Mouse (Mus musculus): ENCODE data around the gene Ccz1. TPM values are rescaled to one million over a fixed set of nuclear protein-coding genes. Genes with fewer than 3 reads are reported as not detected.

Gene Ccz1
- total RNA-seq, 1 experiment from 2014 or later: 81.7 TPM

DNA sequence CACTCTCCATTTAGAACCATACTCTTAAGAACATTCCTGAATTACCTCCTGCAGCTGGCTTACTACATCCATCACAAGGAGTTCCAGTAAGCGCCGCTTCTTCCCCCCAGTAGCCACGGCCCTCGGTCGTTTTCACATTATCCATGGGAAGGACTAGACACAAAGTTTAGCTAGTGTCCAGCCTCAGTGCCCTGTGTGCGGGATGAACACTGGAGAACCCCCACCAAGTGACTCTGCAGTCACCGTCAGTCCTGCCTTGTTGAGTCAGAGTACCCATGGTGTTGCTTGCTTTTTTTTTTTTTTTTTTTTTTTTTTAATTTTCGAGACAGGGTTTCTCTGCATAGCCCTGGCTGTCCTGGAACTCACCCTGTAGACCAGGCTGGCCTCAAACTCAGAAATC lies 53.5 kb downstream of the Ccz1 start:
- no peak for ATAC-seq (replicated peaks; ENCODE audit: insufficient number of reproducible peaks, low FRiP score, low TSS enrichment, poor library complexity, severe bottlenecking)

DNA sequence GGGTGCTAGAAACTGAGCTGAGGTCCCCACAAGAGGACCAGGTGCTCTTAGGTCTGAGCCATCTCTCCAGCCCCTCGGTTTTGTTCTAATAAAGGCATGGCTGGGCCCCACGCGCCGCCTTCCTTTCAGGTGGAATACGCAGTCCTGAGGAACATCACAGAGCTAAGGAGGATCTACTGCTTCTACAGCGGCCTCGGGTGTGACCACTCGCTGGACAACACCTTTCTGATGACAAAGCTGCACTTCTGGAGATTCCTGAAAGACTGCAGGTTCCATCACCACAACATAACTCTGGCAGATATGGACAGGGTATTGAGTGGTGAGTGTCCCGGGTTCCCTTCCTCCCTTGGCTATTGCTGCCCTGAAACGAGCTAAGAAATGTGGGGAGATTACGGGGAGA lies 55.1 kb downstream of the Ccz1 start:
- ATAC-seq (replicated peaks; ENCODE audit: insufficient number of reproducible peaks, low FRiP score, low TSS enrichment, poor library complexity, severe bottlenecking): no peak

DNA sequence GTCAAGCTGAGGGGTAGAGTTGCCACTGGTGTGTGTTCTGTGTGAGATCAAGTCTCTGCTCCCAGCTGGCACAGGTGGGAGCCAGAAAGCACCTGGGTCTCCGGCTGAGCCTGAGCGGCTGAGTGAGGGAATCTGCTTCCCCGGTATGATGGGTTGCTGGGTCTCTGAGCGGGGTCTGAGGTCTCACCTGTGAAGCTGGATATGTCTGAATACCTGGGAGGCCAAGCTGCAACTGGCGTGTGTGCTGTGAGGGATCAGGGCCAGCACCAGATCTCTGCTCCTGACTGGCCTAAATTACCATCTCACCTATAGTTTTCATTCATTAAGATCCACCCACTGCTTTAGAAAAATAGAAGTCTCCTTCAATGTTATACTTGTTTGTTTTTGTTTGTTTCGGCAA lies 57.6 kb downstream of the Ccz1 start:
- no peak for ATAC-seq (replicated peaks; ENCODE audit: insufficient number of reproducible peaks, low FRiP score, low TSS enrichment, poor library complexity, severe bottlenecking)

DNA sequence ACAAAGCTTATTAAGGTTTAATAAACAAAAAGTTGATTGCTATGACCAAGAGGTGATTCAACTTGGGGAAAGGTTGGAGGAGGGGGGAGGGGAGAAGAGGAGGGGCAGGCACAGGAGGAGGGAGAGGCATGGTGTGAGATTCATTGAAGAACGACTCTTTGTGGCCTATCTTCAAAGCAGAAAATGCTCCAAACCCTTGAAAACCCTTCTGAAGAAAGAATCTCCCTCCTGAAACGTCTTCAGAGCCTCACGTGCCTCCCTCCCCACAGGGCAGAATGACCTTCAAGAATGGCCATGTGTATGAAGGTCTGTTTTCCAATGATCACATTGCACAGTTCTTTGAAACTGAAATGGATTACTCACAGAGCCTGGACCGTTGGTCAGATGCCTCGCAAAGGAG lies 64.7 kb downstream of the Ccz1 start:
- no peak for ATAC-seq (replicated peaks; ENCODE audit: insufficient number of reproducible peaks, low FRiP score, low TSS enrichment, poor library complexity, severe bottlenecking)

DNA sequence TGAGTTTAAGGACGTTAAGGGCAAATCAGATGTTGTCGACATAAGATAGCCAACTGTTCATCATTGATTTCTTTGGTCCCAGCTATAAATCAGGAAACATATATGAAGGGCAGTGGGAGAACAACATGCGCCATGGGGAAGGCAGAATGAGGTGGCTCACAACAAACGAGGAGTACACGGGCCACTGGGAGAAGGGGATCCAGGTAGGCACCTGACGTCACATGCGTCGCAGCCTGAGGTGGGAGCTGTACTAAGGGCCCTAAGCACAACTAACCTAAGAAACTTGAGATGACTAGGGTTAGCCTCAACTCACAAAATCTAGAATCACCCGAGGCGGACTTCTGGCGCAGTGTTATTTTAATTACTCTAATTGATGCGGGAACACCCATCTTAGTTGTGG lies 66.3 kb downstream of the Ccz1 start:
- ATAC-seq (replicated peaks; ENCODE audit: insufficient number of reproducible peaks, low FRiP score, low TSS enrichment, poor library complexity, severe bottlenecking): no peak

DNA sequence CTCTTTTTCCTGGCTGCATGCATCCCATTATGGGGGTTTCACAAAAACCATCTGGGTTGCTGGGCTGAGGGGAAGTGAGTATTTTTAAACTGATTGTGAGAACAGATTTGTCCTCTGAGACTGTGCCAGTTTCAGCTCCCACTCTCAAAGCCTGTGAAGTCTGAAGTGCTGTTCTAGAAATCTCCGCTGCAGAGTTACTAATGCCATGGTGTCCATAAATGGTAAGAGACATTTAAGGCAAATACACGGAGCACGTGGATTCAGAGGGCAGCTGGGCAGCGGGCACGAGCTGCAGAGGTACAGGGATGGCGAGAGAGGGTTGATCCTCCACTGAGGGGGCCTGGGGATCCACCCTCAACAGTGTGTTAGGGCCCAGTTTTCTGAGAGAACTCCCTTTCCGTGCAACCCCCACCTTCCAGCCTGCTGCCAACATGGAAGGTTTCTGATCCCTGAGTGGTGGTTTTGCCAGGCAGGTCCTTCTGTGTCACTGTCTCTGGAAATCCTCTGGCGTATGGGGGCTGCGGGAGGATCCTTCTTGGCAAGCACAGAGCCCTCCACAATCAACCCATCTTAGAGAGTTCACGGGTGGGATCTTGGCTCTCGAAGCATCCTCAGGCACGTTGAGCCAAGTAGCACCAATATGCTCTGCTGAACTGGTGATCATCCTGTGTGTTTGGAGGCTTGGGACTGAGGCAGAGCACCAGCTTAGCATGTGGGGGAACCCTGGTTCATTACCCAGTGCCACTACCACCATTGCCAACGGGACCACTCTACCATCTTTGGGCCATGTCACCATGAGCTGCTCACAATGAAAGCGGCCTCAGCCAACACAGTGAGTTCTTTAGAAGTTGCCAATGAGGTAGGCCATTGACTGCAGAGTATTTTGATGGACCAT lies 71.2 kb downstream of the Ccz1 start:
- no peak for ATAC-seq (replicated peaks; ENCODE audit: insufficient number of reproducible peaks, low FRiP score, low TSS enrichment, poor library complexity, severe bottlenecking)

DNA sequence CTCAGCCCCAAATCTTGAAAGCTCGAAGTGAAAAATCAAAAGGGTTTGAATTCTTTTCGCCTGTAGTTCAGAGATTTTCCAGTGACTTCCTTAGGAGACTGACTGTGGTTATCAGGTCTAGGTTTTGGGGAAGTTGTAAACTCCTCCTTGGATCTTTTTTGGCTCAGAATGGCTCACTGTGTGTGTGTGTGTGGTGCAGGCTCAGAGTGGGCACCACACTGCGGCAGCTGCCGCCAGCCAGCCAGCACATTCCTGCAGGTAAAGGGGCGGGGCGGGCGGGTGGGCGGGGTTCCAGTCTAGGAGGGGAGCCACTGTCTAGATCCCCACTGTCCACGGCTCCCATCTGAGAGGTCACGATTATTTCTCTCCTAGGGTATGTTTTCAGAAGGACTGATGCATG lies 73.1 kb downstream of the Ccz1 start:
- ATAC-seq (replicated peaks; ENCODE audit: insufficient number of reproducible peaks, low FRiP score, low TSS enrichment, poor library complexity, severe bottlenecking): no peak

Other genes with a start within 250 kb of the Ccz1 start
- 47.6 to 48.1 TPM (median 48.0 TPM) in 3 replicates for gene Eif2ak1, start 197.1 kb downstream of the Ccz1 start, total RNA-seq (2017)
- 0.39 to 1.8 TPM in 2 of 3 replicates, not detected in the other for gene Ankrd61, start 117.2 kb downstream of the Ccz1 start, total RNA-seq (2017)
- gene Aimp2, start 105.0 kb downstream of the Ccz1 start, total RNA-seq (2017): 4.3 to 18.0 TPM (median 11.7 TPM) in 3 replicates
- 11.8 to 24.5 TPM (median 17.7 TPM) in 3 replicates for gene Pms2, start 104.9 kb downstream of the Ccz1 start, total RNA-seq (2017)
- 2.9 TPM in 1 of 3 replicates, not detected in the others for gene Gm42421, start 86.7 kb downstream of the Ccz1 start, total RNA-seq (2017)
- gene Rsph10b, start 81.8 kb downstream of the Ccz1 start, total RNA-seq (2017): 0.29 to 1.9 TPM (median 0.32 TPM) in 3 replicates
- gene Ocm, start 11.8 kb upstream of the Ccz1 start, total RNA-seq (2017): not detected in 3 replicates
- gene Lmtk2, start 85.6 kb upstream of the Ccz1 start, total RNA-seq (2017): 11.2 to 18.6 TPM (median 12.8 TPM) in 3 replicates
- 0.32 to 0.78 TPM (median 0.38 TPM) in 3 replicates for gene Bhlha15, start 175.4 kb upstream of the Ccz1 start, total RNA-seq (2017)
- gene Tecpr1, start 208.7 kb upstream of the Ccz1 start, total RNA-seq (2017): 30.0 to 63.8 TPM (median 35.3 TPM) in 3 replicates
- gene Bri3, start 229.6 kb upstream of the Ccz1 start, total RNA-seq (2017): 36.6 to 109 TPM (median 73.7 TPM) in 3 replicates